Mouse (Mus musculus): ENCODE data around the gene C1rb. TPM values are rescaled to one million over a fixed set of nuclear protein-coding genes. Genes with fewer than 3 reads are reported as not detected.
"Not testable (repeated sequence)": the region's sequence is repeated elsewhere in the genome, so short reads cannot be mapped to it uniquely, and the experiment has no call there.

C1rb gene
- total RNA-seq, 2 experiments from 2014 or later = not detected

- H3K4me3 ChIP-seq = no peak overlapping the region
- no peak for DNase-seq (ENCODE audit: low spot score in 2 of 2)
- no peak overlapping the region for H3K27ac ChIP-seq
- no peak for TF ChIP-seq CTCF (conservative IDR thresholded peaks at IDR 0.05)
Measured at GRCm38 (mm10) chr6:124582231-124582630, 12.1 kb downstream of the C1rb start.

- Histone ChIP-seq H3K27ac (no peak overlapping the region), H3K4me3 (no peak overlapping the region)
- no peak for TF ChIP-seq CTCF (conservative IDR thresholded peaks at IDR 0.05)
- DNase-seq (ENCODE audit: low spot score in 2 of 2) = no peak
Measured at GRCm38 (mm10) chr6:124584935-124585334, 14.8 kb downstream of the C1rb start.

- TF ChIP-seq CTCF (conservative IDR thresholded peaks at IDR 0.05) = no peak
- DNase-seq (ENCODE audit: low spot score in 2 of 2) = no peak
Measured at GRCm38 (mm10) chr6:124585761-124586160, 15.7 kb downstream of the C1rb start.

GRCm38 (mm10) chr6:124586266-124586665 is 16.2 kb downstream of the C1rb start:
- H3K4me3 ChIP-seq = no peak overlapping the region

More at GRCm38 (mm10) chr6:124585761-124586160, 15.7 kb downstream of the C1rb start:
- no peak overlapping the region for H3K4me3 ChIP-seq
- no peak overlapping the region for H3K27ac ChIP-seq

GRCm38 (mm10) chr6:124588771-124589170 is 18.7 kb downstream of the C1rb start:
- TF ChIP-seq CTCF (conservative IDR thresholded peaks at IDR 0.05) = no peak
- DNase-seq (ENCODE audit: low spot score in 2 of 2) = no peak
- no peak overlapping the region for H3K4me3 ChIP-seq
- H3K27ac ChIP-seq = no peak overlapping the region

More at GRCm38 (mm10) chr6:124586266-124586665, 16.2 kb downstream of the C1rb start:
- DNase-seq (ENCODE audit: low spot score in 2 of 2) = no peak
- no peak overlapping the region for H3K27ac ChIP-seq
- TF ChIP-seq CTCF (conservative IDR thresholded peaks at IDR 0.05) = no peak

GRCm38 (mm10) chr6:124592186-124592700 is 22.1 kb downstream of the C1rb start:
- DNase-seq (ENCODE audit: low spot score in 2 of 2) = no peak
- peak; percentile 53 for TF ChIP-seq CTCF (conservative IDR thresholded peaks at IDR 0.05)
- Histone ChIP-seq H3K4me3 (no peak overlapping the region), H3K27ac (no peak overlapping the region)

GRCm38 (mm10) chr6:124593121-124593520 is 23.0 kb downstream of the C1rb start:
- no peak overlapping the region for H3K4me3 ChIP-seq
- TF ChIP-seq CTCF (conservative IDR thresholded peaks at IDR 0.05) = no peak
- no peak overlapping the region for H3K27ac ChIP-seq
- no peak for DNase-seq (ENCODE audit: low spot score in 2 of 2)

GRCm38 (mm10) chr6:124602031-124602430 is 31.9 kb downstream of the C1rb start:
- H3K27ac ChIP-seq = no peak overlapping the region
- H3K4me3 ChIP-seq = no peak overlapping the region
- TF ChIP-seq CTCF (conservative IDR thresholded peaks at IDR 0.05) = no peak
- no peak for DNase-seq (ENCODE audit: low spot score in 2 of 2)

- no peak for TF ChIP-seq CTCF (conservative IDR thresholded peaks at IDR 0.05)
- Histone ChIP-seq H3K27ac (no peak overlapping the region), H3K4me3 (no peak overlapping the region)
- DNase-seq (ENCODE audit: low spot score in 2 of 2) = no peak
Measured at GRCm38 (mm10) chr6:124625612-124626011, 55.5 kb downstream of the C1rb start.

- DNase-seq (ENCODE audit: low spot score in 2 of 2); H3K27ac ChIP-seq; H3K4me3 ChIP-seq: not testable (repeated sequence)
Measured at GRCm38 (mm10) chr6:124626184-124626583, 56.1 kb downstream of the C1rb start.

- no peak for TF ChIP-seq CTCF (conservative IDR thresholded peaks at IDR 0.05)
- no peak overlapping the region for H3K4me3 ChIP-seq
- DNase-seq (ENCODE audit: low spot score in 2 of 2) = no peak
- H3K27ac ChIP-seq = no peak overlapping the region
Measured at GRCm38 (mm10) chr6:124630763-124631162, 60.7 kb downstream of the C1rb start.

Other genes starting within 250 kb of the C1rb start
- 10 to 100 TPM; 50.1 to 53.5 TPM for gene Pex5, start 155.2 kb upstream of the C1rb start, total RNA-seq (2021)
- 100 to 1,000 TPM; 265 to 268 TPM for gene Clstn3, start 105.5 kb upstream of the C1rb start, total RNA-seq (2021)
- gene C1rl, start 77.2 kb upstream of the C1rb start, total RNA-seq (2021) = under 1 TPM; 0.27 to 0.28 TPM
- gene C1ra, start 57.9 kb upstream of the C1rb start, total RNA-seq (2021) = under 1 TPM; 0.72 to 0.86 TPM
- 1 to 10 TPM in 1 of 2 experiments, under 1 TPM in 1; 0.79 to 1.2 TPM for gene C1s1, start 27.9 kb upstream of the C1rb start, total RNA-seq (2021)
- gene C1s2, start 65.8 kb downstream of the C1rb start, total RNA-seq (2021) = under 1 TPM; 0.26 to 0.52 TPM
- 10 to 100 TPM; 31.0 to 32.6 TPM for gene Lpcat3, start 92.7 kb downstream of the C1rb start, total RNA-seq (2021)
- gene Emg1, start 141.9 kb downstream of the C1rb start, total RNA-seq (2021) = 10 to 100 TPM; 58.0 to 58.7 TPM
- gene Phb2, start 142.0 kb downstream of the C1rb start, total RNA-seq (2021) = 100 to 1,000 TPM; 121 to 124 TPM
- gene Ptpn6, start 168.4 kb downstream of the C1rb start, total RNA-seq (2021) = 1 to 10 TPM; 5.5 to 6.6 TPM
- gene Grcc10, start 171.1 kb downstream of the C1rb start, total RNA-seq (2021) = 100 to 1,000 TPM; 295 to 339 TPM
- not detected for gene Gm45234, start 185.7 kb downstream of the C1rb start, total RNA-seq (2021)
- gene Atn1, start 186.2 kb downstream of the C1rb start, total RNA-seq (2021) = 100 to 1,000 TPM; 159 to 164 TPM
- gene Eno2, start 199.4 kb downstream of the C1rb start, total RNA-seq (2021) = 1,000 to 10,000 TPM in 1 of 2 experiments, 100 to 1,000 TPM in 1; 981 to 1,025 TPM
- gene Lrrc23, start 209.4 kb downstream of the C1rb start, total RNA-seq (2021) = 1 to 10 TPM; 1.4 to 1.6 TPM
- 1 to 10 TPM; 3.4 to 4.6 TPM for gene Spsb2, start 238.4 kb downstream of the C1rb start, total RNA-seq (2021)
- gene Tpi1, start 244.0 kb downstream of the C1rb start, total RNA-seq (2021) = 100 to 1,000 TPM; 713 to 768 TPM